Mouse (Mus musculus): ENCODE measurements around the gene Vps37b. TPM values are rescaled to one million over a fixed set of nuclear protein-coding genes. Genes with fewer than 3 reads are reported as not detected.

Gene Vps37b
- polyA plus RNA-seq, 1 experiment from 2014 or later = 52.2 TPM

- Histone ChIP-seq H3K27ac (replicated peaks) (peak overlapping the region; percentile 96), H3K4me2 (peak overlapping the region; percentile 62), H3K4me3 (peak overlapping the region; percentile 33), H3K36me3 (peaks cover 45% of the 10 kb centered on the region), H3K9me3 (no peaks in the 10 kb centered on the region), H3K27me3 (replicated peaks) (no peaks in the 10 kb centered on the region), H3K9ac (peak overlapping the region; percentile 75), H3K4me1 (peaks cover 74% of the 10 kb centered on the region)
- 2% methylated on average over 19 of the region's 19 CpGs for WGBS
- peak; percentile 45 for ATAC-seq (ENCODE audit: extremely low read depth, insufficient number of reproducible peaks, low FRiP score, low TSS enrichment)
Observed at GRCm38 (mm10) chr5:124010910-124011655, 21.0 kb downstream of the Vps37b start.

DNA sequence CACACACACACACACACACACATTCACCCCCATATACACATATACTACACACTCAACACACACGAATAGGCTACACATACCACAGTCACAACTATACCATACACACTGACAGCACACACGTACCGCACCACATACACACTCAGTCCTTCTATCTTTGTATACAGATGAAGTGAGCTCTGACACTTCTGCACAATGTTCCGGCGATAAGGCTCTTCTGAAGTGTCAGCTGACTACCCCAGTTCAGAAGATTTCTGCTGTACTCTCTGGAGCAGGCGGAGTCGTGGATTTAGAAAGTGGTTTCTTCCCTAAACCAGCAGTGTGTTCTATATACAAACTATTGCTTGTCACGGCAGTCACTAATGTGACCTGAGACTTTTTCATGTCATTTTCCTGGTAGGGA lies 22.0 kb downstream of the Vps37b start:
- peak overlapping the region; percentile 62 for H3K4me2 ChIP-seq

GRCm38 (mm10) chr5:124006891-124007491 lies 25.1 kb downstream of the Vps37b start:
- Histone ChIP-seq H3K9ac (no peak overlapping the region), H3K27me3 (replicated peaks) (no peaks in the 10 kb centered on the region), H3K27ac (replicated peaks) (peak overlapping the region; percentile 52; the same call in 1 of the 2 replicates), H3K4me1 (peaks cover 45% of the 10 kb centered on the region), H3K36me3 (peaks cover 76% of the 10 kb centered on the region), H3K9me3 (no peaks in the 10 kb centered on the region), H3K4me3 (no peak overlapping the region), H3K4me2 (no peak overlapping the region)
- ATAC-seq (ENCODE audit: extremely low read depth, insufficient number of reproducible peaks, low FRiP score, low TSS enrichment) = no peak
- WGBS = 80% methylated on average over 17 of the region's 17 CpGs

More for the DNA sequence above, 22.0 kb downstream of the Vps37b start:
- Histone ChIP-seq H3K4me1 (peaks cover 64% of the 10 kb centered on the region), H3K27me3 (replicated peaks) (no peaks in the 10 kb centered on the region), H3K9ac (peak overlapping the region; percentile 75), H3K36me3 (peaks cover 55% of the 10 kb centered on the region), H3K4me3 (peak overlapping the region; percentile 33), H3K27ac (replicated peaks) (peak overlapping the region; percentile 96), H3K9me3 (no peaks in the 10 kb centered on the region)
- ATAC-seq (ENCODE audit: extremely low read depth, insufficient number of reproducible peaks, low FRiP score, low TSS enrichment) = no peak
- WGBS = 46% methylated on average over 8 of the region's 8 CpGs

- H3K9me3 ChIP-seq = no peaks in the 10 kb centered on the region
- no peaks in the 10 kb centered on the region for H3K27me3 ChIP-seq (replicated peaks)
- 85% methylated on average over 26 of the region's 26 CpGs for WGBS
- peaks cover 42% of the 10 kb centered on the region for H3K4me1 ChIP-seq
- H3K36me3 ChIP-seq = peaks cover 76% of the 10 kb centered on the region
- no peak overlapping the region for H3K9ac ChIP-seq
- no peak for ATAC-seq (ENCODE audit: extremely low read depth, insufficient number of reproducible peaks, low FRiP score, low TSS enrichment)
- no peak overlapping the region for H3K4me3 ChIP-seq
- H3K4me2 ChIP-seq = no peak overlapping the region
- no peak overlapping the region for H3K27ac ChIP-seq (replicated peaks)
Observed at GRCm38 (mm10) chr5:124006082-124006873, 25.8 kb downstream of the Vps37b start.

GRCm38 (mm10) chr5:124005591-124005990 lies 26.5 kb downstream of the Vps37b start:
- peaks cover 40% of the 10 kb centered on the region for H3K4me1 ChIP-seq
- peaks cover 76% of the 10 kb centered on the region for H3K36me3 ChIP-seq

GRCm38 (mm10) chr5:124005151-124005500 lies 26.9 kb downstream of the Vps37b start:
- no peak overlapping the region for H3K27ac ChIP-seq (replicated peaks)
- WGBS = 95% methylated on average over 15 of the region's 15 CpGs
- peaks cover 71% of the 10 kb centered on the region for H3K36me3 ChIP-seq
- no peaks in the 10 kb centered on the region for H3K27me3 ChIP-seq (replicated peaks)
- ATAC-seq (ENCODE audit: extremely low read depth, insufficient number of reproducible peaks, low FRiP score, low TSS enrichment) = no peak
- H3K9me3 ChIP-seq = no peaks in the 10 kb centered on the region
- no peak overlapping the region for H3K4me3 ChIP-seq
- no peak overlapping the region for H3K9ac ChIP-seq
- no peak overlapping the region for H3K4me2 ChIP-seq
- peaks cover 35% of the 10 kb centered on the region for H3K4me1 ChIP-seq

More at GRCm38 (mm10) chr5:124005591-124005990, 26.5 kb downstream of the Vps37b start:
- Histone ChIP-seq H3K4me3 (no peak overlapping the region), H3K27me3 (replicated peaks) (no peaks in the 10 kb centered on the region), H3K9ac (no peak overlapping the region), H3K27ac (replicated peaks) (no peak overlapping the region), H3K4me2 (no peak overlapping the region), H3K9me3 (no peaks in the 10 kb centered on the region)
- ATAC-seq (ENCODE audit: extremely low read depth, insufficient number of reproducible peaks, low FRiP score, low TSS enrichment) = no peak
- 90% methylated on average over 11 of the region's 11 CpGs for WGBS

DNA sequence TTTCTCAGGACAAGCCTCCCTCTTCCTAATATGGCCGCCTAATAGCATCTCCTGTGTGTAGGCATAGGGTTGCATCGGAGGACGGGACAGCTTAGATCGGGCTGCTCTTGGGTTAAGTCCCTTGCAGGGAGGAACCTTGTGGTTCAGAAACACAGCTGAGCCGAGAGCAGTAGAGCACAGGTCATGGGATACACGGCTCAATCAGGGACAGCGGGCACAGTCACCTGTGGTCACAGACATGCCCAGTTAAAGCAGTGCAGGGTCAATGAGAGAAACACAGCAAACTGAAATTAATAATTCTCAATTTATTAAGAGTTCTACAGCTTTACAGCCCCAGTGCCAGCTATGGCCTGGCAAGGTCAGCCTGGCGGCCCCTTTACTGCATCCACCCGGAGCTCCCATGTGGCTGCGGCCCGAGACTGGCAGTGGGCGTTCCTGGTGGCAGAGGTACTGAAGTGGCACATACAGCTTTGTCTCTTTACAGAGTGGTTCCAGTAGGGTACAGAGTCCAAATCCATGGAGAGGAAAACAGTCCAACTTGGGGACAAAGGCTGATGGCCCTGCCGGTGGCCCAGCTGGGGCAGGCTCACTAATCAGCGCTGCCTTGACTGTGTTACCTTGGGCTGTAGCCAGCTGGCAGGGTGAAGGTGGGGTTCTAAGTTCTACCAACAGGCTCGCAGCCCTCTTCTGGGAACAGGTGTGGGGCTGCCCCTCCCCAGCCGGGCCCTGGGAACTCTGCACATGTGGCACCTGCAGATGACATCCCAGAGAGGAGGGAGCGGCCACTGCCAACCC lies 27.5 kb downstream of the Vps37b start:
- no peak overlapping the region for H3K27ac ChIP-seq (replicated peaks)
- H3K4me2 ChIP-seq = no peak overlapping the region
- ATAC-seq (ENCODE audit: extremely low read depth, insufficient number of reproducible peaks, low FRiP score, low TSS enrichment) = no peak
- no peaks in the 10 kb centered on the region for H3K9me3 ChIP-seq
- no peak overlapping the region for H3K9ac ChIP-seq
- H3K4me3 ChIP-seq = no peak overlapping the region
- WGBS = 89% methylated on average over 17 of the region's 17 CpGs
- H3K27me3 ChIP-seq (replicated peaks) = no peaks in the 10 kb centered on the region
- H3K4me1 ChIP-seq = peaks cover 29% of the 10 kb centered on the region
- H3K36me3 ChIP-seq = peaks cover 66% of the 10 kb centered on the region

GRCm38 (mm10) chr5:124003375-124003774 lies 28.7 kb downstream of the Vps37b start:
- Histone ChIP-seq H3K4me2 (no peak overlapping the region), H3K4me1 (peaks cover 28% of the 10 kb centered on the region), H3K27ac (replicated peaks) (peak overlapping the region; percentile 3; the same call in 1 of the 2 replicates), H3K9ac (0 out of 2 replicates have a peak overlapping the region, but pooled peaks have one; percentile 21), H3K9me3 (no peaks in the 10 kb centered on the region), H3K36me3 (peaks cover 54% of the 10 kb centered on the region), H3K4me3 (no peak overlapping the region), H3K27me3 (replicated peaks) (no peaks in the 10 kb centered on the region)
- WGBS = 65% methylated on average over 4 of the region's 4 CpGs
- ATAC-seq (ENCODE audit: extremely low read depth, insufficient number of reproducible peaks, low FRiP score, low TSS enrichment) = no peak

DNA sequence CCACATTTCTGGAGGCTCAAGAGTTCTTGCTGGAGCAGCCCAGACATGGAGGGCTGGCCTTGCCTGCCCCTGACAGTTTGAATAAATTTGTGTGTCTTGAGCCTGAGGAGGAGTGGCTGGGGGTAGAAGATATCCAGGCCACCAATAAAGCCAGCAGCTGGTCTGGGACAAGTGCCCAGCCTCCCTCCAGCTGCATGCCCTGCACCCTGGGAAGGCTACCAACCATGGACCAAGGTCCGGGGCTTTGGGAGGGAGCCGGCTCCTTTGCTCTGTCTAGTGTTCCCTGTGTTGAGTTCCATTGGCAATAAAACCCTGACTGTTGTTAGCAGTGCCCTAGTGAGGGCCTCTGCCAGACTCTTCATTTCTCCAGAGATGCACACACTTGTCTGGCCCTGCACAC lies 29.2 kb downstream of the Vps37b start:
- peaks cover 28% of the 10 kb centered on the region for H3K4me1 ChIP-seq
- peaks cover 49% of the 10 kb centered on the region for H3K36me3 ChIP-seq
- H3K27ac ChIP-seq (replicated peaks) = peak overlapping the region; percentile 3; the same call in 1 of the 2 replicates
- 75% methylated on average over 2 of the region's 2 CpGs for WGBS
- H3K4me2 ChIP-seq = no peak overlapping the region
- ATAC-seq (ENCODE audit: extremely low read depth, insufficient number of reproducible peaks, low FRiP score, low TSS enrichment) = no peak
- H3K27me3 ChIP-seq (replicated peaks) = no peaks in the 10 kb centered on the region
- no peaks in the 10 kb centered on the region for H3K9me3 ChIP-seq
- H3K9ac ChIP-seq = peak overlapping the region; percentile 4; the same call in 1 of the 2 replicates
- H3K4me3 ChIP-seq = no peak overlapping the region

- WGBS = 40% methylated on average over 9 of the region's 9 CpGs
- Histone ChIP-seq H3K4me1 (peaks cover 21% of the 10 kb centered on the region), H3K27me3 (replicated peaks) (no peaks in the 10 kb centered on the region), H3K36me3 (peaks cover 33% of the 10 kb centered on the region), H3K4me3 (no peak overlapping the region), H3K4me2 (no peak overlapping the region), H3K27ac (replicated peaks) (no peak overlapping the region), H3K9me3 (no peaks in the 10 kb centered on the region), H3K9ac (peak overlapping the region; percentile 11)
- no peak for ATAC-seq (ENCODE audit: extremely low read depth, insufficient number of reproducible peaks, low FRiP score, low TSS enrichment)
Observed at GRCm38 (mm10) chr5:124001274-124001673, 30.8 kb downstream of the Vps37b start.
